Mouse (Mus musculus) MN1 (cell line): ENCODE results near the gene Fitm2.
"Not testable (repeated sequence)": the region's sequence is repeated elsewhere in the genome, so short reads cannot be mapped to it uniquely, and the experiment has no call there.

Experiments used
- DNase-seq: peaks from one replicate; pipeline ENCODE4 v3.0.0-alpha.2; 2016; ENCODE audit warnings: low spot score

Gene Fitm2

DNA sequence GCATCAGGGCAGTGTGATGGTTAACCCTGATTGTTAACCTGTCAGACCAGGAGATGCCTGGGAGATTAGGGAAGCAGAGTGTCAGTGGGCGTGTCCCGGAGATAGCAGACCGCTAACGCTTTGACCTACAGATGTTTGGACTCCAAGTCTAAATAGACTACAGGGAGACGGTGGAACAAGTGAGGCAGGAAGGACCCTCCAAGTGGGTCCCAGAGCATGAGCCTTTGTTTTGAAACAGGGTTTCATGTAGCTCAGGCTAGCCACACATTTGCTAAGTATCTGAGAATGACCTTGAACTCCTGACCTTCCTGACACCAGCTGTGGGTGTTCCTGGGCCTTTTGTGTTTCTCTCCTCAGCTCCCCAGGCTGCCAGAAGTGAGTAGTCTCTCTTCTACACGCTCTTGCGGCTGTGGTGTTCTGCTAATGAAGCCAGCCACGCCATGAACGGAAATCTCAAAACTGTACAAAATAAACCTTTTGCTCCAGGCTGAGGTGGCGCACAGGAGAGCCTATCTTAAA lies 9.1 kb downstream of the Fitm2 start:
- no peak for DNase-seq

GRCm38 (mm10) chr2:163462801-163463200 lies 9.6 kb downstream of the Fitm2 start:
- DNase-seq, result no peak

DNA sequence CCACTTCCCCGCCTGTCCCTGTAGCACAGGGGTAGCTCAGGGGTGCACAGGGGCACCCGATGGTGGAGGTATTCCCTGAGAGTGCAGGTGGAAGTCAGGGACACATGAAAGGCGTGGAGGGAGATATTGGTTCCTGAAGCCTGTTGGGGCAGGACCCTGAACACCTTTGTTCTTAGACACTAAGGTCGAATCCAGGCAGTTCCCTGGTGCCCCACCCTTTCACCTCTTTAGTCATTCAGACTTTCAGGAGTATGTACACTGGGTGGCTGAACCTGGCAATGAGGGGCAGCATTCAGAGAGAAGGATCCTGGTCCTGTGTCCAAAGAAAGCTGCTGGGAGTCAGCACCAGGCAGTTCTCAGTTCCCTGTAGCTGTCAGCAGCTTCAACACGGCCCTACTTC lies 10.0 kb downstream of the Fitm2 start:
- no peak for DNase-seq

- not testable (repeated sequence) for DNase-seq
Measured at GRCm38 (mm10) chr2:163461307-163461706, 11.1 kb downstream of the Fitm2 start.

GRCm38 (mm10) chr2:163460622-163461021 lies 11.8 kb downstream of the Fitm2 start:
- no peak for DNase-seq

- peak; percentile 64 for DNase-seq
Measured at GRCm38 (mm10) chr2:163459380-163459779, 13.0 kb downstream of the Fitm2 start.

- peak; percentile 69 for DNase-seq
Measured at GRCm38 (mm10) chr2:163458539-163459265, 13.7 kb downstream of the Fitm2 start.

DNA sequence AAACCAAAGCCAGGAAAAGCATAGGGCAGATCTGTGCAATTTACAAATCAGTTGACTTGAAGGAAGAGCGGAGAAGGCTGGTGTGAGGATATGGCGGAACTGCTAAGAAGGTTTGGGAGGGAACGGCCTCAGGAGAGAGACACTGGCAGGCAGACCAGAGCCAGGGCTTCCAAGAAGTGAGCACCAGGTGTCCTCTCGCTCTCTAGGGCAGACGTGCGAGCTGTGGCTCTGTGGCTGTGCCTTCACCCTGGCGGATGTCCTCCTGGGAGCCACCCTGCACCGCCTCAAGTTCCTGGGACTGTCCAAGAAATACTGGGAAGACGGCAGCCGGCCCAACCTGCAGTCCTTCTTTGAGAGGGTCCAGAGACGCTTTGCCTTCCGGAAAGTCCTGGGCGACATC lies 19.1 kb downstream of the Fitm2 start:
- DNase-seq, result no peak

DNA sequence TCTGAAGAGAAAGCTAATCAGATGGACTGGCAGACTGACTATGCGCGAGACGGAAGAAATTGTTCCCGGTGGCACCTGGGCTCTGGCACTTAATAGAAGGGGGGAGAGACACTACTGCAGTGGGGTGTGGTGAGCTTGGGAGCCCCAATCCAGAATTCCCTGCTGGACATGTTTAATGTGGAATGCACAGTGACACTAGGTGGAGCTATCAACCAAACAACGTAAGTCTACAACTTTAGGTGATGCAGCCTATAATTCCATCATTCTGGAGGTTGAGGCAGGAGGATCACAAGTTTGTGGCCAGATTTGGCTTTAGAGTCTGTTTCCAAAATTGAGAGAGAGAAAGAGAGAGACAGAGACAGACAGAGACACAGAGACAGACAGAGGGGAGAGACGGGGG lies 19.7 kb downstream of the Fitm2 start:
- no peak for DNase-seq

DNA sequence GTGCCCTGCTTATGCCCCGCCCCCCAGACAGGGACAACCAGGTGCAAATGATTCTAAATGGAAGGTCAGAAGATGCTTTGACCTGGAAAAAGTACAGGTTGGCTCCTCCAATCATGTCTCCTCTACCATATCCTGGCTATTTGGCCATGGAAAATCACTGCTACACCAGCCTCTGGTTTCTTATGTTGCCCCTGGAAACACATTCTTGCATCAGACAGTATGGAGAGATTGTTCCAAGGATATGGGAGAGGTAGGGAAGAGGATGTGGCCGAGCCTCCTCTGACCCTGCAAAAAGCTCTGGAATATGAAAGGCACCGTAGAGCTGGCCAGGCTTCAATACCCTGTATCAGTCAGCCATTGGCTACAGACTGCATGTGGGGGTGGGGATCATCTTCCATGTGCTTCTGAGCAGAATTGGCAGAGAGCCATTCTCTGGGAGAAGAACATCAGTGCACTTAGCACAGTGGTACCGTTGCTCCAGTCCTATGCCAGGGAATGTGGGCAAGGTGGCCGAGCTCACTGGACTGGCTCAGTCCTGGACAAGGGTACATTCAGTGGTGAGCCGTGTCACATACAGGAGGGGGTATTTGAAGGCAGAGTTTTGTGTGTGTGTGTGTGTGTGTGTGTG lies 21.6 kb downstream of the Fitm2 start:
- DNase-seq, result peak; percentile 88

GRCm38 (mm10) chr2:163449276-163449675 lies 23.2 kb downstream of the Fitm2 start:
- no peak for DNase-seq

DNA sequence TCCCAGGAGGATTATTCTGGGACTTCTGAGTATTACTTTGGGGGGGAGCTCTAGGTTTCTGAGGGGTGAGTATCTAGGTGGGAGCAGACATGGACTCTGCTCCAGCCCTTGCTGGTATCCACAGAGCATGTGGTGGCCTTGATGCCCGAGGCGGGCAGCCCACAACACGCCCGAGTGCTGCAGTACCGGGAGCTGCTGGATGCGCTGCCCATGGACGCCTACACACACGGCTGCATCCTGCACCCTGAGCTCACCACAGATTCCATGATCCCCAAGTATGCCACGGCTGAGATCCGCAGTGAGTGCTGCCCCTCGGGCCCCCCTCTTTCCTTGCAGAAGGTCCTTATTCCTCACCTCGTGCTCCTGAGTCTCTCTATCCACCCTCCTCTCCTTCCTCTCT lies 25.1 kb downstream of the Fitm2 start:
- no peak for DNase-seq

- no peak for DNase-seq
Measured at GRCm38 (mm10) chr2:163444017-163444416, 28.4 kb downstream of the Fitm2 start.

- peak; percentile 27 for DNase-seq
Measured at GRCm38 (mm10) chr2:163443543-163443942, 28.9 kb downstream of the Fitm2 start.

DNA sequence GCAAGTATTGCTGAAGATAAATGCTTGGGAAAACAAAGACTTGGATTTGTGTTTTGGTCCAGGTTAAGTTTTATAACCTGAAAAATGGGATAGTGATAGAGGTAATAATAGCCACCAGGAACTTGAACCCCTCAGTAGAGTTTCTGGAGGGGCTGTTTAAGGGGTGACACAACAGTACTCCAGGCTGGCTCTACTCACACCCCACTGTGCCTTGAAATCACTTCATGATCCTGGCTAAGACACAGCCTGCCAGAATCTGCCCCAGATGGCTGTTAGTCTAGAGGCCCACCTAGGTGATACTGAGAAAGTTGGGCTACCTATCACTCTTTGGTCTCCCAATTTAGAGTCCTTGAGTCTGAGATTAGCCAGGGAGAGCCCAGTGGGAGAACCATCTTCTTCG lies 32.9 kb downstream of the Fitm2 start:
- DNase-seq, result no peak

GRCm38 (mm10) chr2:163438619-163439451 lies 33.6 kb downstream of the Fitm2 start:
- peak; percentile 49 for DNase-seq

GRCm38 (mm10) chr2:163438246-163438618 lies 34.2 kb downstream of the Fitm2 start, which contains the start of gene Gdap1l1:
Gene Gdap1l1 (plus strand): TSS chr2:163438476.
- peak; percentile 87 for DNase-seq

DNA sequence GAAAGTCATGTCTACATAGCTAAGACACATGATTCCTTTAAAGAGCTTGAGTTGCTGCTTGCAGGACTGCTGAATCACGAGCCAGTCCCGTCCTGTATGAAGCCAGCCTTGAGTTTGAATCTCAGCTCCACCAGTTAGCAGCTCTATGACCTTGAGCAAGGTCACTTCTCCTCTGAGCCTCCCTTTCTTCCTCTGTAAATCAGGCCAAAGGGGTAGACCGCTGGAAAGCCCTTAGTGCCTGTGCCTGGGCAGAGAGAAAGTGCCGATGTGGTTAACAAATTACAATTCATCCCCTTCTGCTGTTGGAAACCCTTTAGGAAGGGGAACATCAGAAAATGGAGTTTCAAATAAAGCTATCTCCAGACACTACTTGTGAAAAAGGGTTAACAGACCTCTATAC lies 34.6 kb downstream of the Fitm2 start:
- DNase-seq, result peak; percentile 20

DNA sequence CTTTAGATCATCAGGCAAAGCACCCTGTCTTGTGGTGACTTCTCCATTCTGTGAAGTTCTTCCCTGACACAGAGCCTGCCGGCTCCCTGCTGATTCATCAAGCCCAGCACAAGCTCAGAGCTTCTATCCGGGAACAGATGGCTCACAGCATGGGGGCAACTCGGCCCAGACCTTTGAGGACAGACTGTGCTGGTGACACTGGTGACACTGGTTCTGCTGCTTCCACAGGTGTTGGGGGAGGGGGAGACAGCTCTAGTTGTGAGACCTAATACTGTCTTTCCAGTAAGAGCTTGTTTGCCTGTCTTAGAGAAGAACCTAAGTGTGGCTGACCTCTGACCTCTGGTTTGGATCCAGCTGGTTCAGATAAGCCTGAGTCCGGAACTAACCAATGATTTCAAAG lies 38.5 kb downstream of the Fitm2 start:
- DNase-seq, result no peak

DNA sequence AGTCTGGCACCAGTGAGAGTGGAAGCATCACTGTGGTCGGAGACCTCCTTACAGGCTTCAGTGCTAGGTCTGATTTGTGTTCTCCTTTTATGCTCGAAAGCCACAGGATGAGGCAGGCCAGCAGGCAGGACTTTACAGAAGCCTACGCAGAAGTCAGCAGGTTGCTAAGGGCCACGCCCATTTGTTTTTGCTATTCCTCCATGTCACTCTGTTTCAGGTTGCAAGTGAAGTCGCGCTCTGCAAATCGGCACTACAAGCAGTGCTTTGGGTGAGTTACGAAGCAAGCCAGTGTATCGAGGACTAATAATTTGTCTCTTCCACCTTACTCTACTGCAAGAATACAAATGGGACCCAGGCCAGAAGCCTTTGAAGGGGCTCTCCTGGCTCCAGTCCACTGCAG lies 41.1 kb downstream of the Fitm2 start:
- no peak for DNase-seq

- no peak for DNase-seq
Measured at GRCm38 (mm10) chr2:163428346-163429011, 44.0 kb downstream of the Fitm2 start.

GRCm38 (mm10) chr2:163424597-163424996 lies 47.8 kb downstream of the Fitm2 start, which contains the start of gene Oser1:
Gene Oser1 (minus strand): TSS chr2:163424697.
- no peak for DNase-seq
